ENCODE assay signal across 32 mouse cellular contexts in the genomic region with DNA sequence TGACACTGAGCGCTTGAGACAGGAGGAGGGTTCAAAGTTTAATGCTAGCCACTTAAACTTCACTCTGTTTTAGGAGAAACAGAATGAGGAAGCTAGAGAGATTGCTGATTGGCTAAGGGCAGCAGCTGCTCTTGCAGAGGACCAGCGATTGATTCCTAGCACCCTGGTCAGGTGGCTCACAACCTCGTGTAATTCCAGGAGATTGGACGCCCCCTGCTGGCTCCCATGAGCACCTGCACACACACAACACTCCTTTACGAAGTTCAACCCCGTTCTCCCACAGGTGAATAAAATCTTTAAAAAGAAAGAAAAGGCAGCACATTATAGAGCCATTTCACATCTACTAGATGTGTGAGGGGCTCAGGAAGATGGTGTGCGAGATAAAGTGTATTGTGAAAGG. TPM values are rescaled to one million over a fixed set of nuclear protein-coding genes. Genes with fewer than 3 reads are reported as not detected.
A peak's percentile ranks its signal among the peaks of the same experiment; 100 is the strongest.
DNase-seq lines count a peak whose midpoint lies in the region; ATAC-seq and TF ChIP-seq lines count a peak whose summit lies in the region.
"Had no signal": no experiment of that assay in that cellular context is flagged by ENCODE, and none has a peak within 500 bp of the region (broad histone marks: within the 10 kb centered on the region; RNA-seq: fewer than 3 reads in every experiment).

No protein-coding gene starts in this region.

- no peaks in the 10 kb centered on the region for H3K27me3 ChIP-seq in kidney, adult 2 months (replicated peaks; ENCODE audit: control insufficient read depth, insufficient read depth, low read length)
- H3K27me3 ChIP-seq in midbrain, embryonic 11.5 days (ENCODE audit: control insufficient read depth, insufficient read depth, low read length), result no peaks in the 10 kb centered on the region
- no peaks in the 10 kb centered on the region for H3K27me3 ChIP-seq in midbrain, embryonic 14.5 days (ENCODE audit: control insufficient read depth, insufficient read depth, low read length)
- no peaks in the 10 kb centered on the region for H3K27me3 ChIP-seq in MEL (ENCODE audit: control insufficient read depth in 1 of 2, insufficient read depth in 2 of 2, low read length in 2 of 2)
- H3K27me3 ChIP-seq: embryonic facial prominence, embryonic 15.5 days; forebrain, embryonic 12.5 days; heart, embryonic 12.5 days; hindbrain, embryonic 13.5 days; limb, embryonic 15.5 days; midbrain, embryonic 15.5 days; neural tube, embryonic 15.5 days; stomach, embryonic 15.5 days had no signal

- no peak overlapping the region for H3K27ac ChIP-seq in kidney, adult 2 months (ENCODE audit: insufficient read depth, low read depth, low read length)
- no peak overlapping the region for H3K27ac ChIP-seq in midbrain, embryonic 11.5 days (ENCODE audit: low read depth, low read length)
- H3K27ac ChIP-seq in midbrain, embryonic 14.5 days (replicated peaks; ENCODE audit: low read depth, low read length), result no peak overlapping the region
- no peak overlapping the region for H3K27ac ChIP-seq in MEL (ENCODE audit: control insufficient read depth, low read depth, low read length)
- H3K27ac ChIP-seq: embryonic facial prominence, embryonic 15.5 days; forebrain, embryonic 12.5 days; hindbrain, embryonic 13.5 days; limb, embryonic 10.5 days; limb, embryonic 15.5 days; macrophage; midbrain, embryonic 15.5 days; neural tube, embryonic 15.5 days; stomach, embryonic 15.5 days had no signal

- peaks cover 4% of the 10 kb centered on the region for H3K4me1 ChIP-seq in kidney, adult 2 months (ENCODE audit: control insufficient read depth, insufficient read depth, low read length)
- no peaks in the 10 kb centered on the region for H3K4me1 ChIP-seq in midbrain, embryonic 11.5 days (ENCODE audit: control insufficient read depth, insufficient read depth, low read length)
- H3K4me1 ChIP-seq in midbrain, embryonic 14.5 days (ENCODE audit: control insufficient read depth, insufficient read depth, low read length), result no peaks in the 10 kb centered on the region
- H3K4me1 ChIP-seq in MEL (ENCODE audit: control insufficient read depth in 1 of 2, insufficient read depth in 2 of 2, low read length in 2 of 2), result no peaks in the 10 kb centered on the region
- H3K4me1 ChIP-seq: embryonic facial prominence, embryonic 15.5 days; forebrain, embryonic 12.5 days; heart, embryonic 12.5 days; hindbrain, embryonic 13.5 days; limb, embryonic 10.5 days; midbrain, embryonic 15.5 days; stomach, embryonic 15.5 days had no signal

- TF ChIP-seq POLR2A in kidney, adult 2 months (IDR thresholded peaks at IDR 0.05; ENCODE audit: low read depth, low read length), result no peak
- no peak for TF ChIP-seq POLR2A in MEL (IDR thresholded peaks at IDR 0.05; ENCODE audit: control insufficient read depth in 1 of 2, insufficient read depth in 1 of 2, low read depth in 1 of 2, low read length in 2 of 2, poor library complexity in 1 of 2)

- H3K4me2 ChIP-seq in midbrain, embryonic 11.5 days, result no peak overlapping the region
- H3K4me2 ChIP-seq in midbrain, embryonic 14.5 days (ENCODE audit: low read length), result no peak overlapping the region
- H3K4me2 ChIP-seq: embryonic facial prominence, embryonic 15.5 days; forebrain, embryonic 12.5 days; heart, embryonic 12.5 days; hindbrain, embryonic 13.5 days; limb, embryonic 15.5 days; midbrain, embryonic 15.5 days; neural tube, embryonic 15.5 days; stomach, embryonic 15.5 days had no signal

- H3K79me2 ChIP-seq in MEL (ENCODE audit: control insufficient read depth, insufficient read depth, low read length, poor library complexity), result no peaks in the 10 kb centered on the region

- no peak; the same call in 1 of the 2 replicates for TF ChIP-seq RAD21 in MEL (IDR thresholded peaks at IDR 0.05; ENCODE audit: low read depth, low read length)

- H3K9ac ChIP-seq in midbrain, embryonic 11.5 days (ENCODE audit: low read length), result no peak overlapping the region
- no peak overlapping the region for H3K9ac ChIP-seq in midbrain, embryonic 14.5 days (replicated peaks; ENCODE audit: low read length)
- no peak overlapping the region for H3K9ac ChIP-seq in MEL (ENCODE audit: control insufficient read depth, low read depth, low read length, poor library complexity, severe bottlenecking)
- H3K9ac ChIP-seq: embryonic facial prominence, embryonic 15.5 days; forebrain, embryonic 12.5 days; heart, embryonic 12.5 days; hindbrain, embryonic 13.5 days; limb, embryonic 15.5 days; midbrain, embryonic 15.5 days; neural tube, embryonic 15.5 days; stomach, embryonic 15.5 days had no signal

- H3K4me3 ChIP-seq in kidney, adult 2 months (ENCODE audit: insufficient read depth, low read depth, low read length), result no peak overlapping the region
- H3K4me3 ChIP-seq in midbrain, embryonic 11.5 days (ENCODE audit: low read depth, low read length), result no peak overlapping the region
- no peak overlapping the region for H3K4me3 ChIP-seq in midbrain, embryonic 14.5 days (replicated peaks; ENCODE audit: low read depth, low read length)
- no peak overlapping the region for H3K4me3 ChIP-seq in MEL (ENCODE audit: control insufficient read depth in 1 of 2, insufficient read depth in 1 of 2, low read depth in 2 of 2, low read length in 2 of 2)
- H3K4me3 ChIP-seq: embryonic facial prominence, embryonic 15.5 days; forebrain, embryonic 12.5 days; heart, embryonic 12.5 days; hindbrain, embryonic 13.5 days; limb, embryonic 10.5 days; limb, embryonic 15.5 days; midbrain, embryonic 15.5 days; neural tube, embryonic 15.5 days; stomach, embryonic 15.5 days had no signal

- no peaks in the 10 kb centered on the region; the same call in 1 of the 2 replicates for H3K9me3 ChIP-seq in midbrain, embryonic 11.5 days (ENCODE audit: control insufficient read depth, low read length)
- no peaks in the 10 kb centered on the region for H3K9me3 ChIP-seq in midbrain, embryonic 14.5 days (ENCODE audit: control insufficient read depth, low read length)
- H3K9me3 ChIP-seq in MEL (replicated peaks; ENCODE audit: insufficient read depth, low read length), result no peaks in the 10 kb centered on the region
- H3K9me3 ChIP-seq: embryonic facial prominence, embryonic 15.5 days; forebrain, embryonic 12.5 days; heart, embryonic 12.5 days; limb, embryonic 10.5 days; limb, embryonic 15.5 days; midbrain, embryonic 15.5 days; neural tube, embryonic 15.5 days; stomach, embryonic 15.5 days had no signal

- no peak for ATAC-seq in midbrain, embryonic 11.5 days (ENCODE audit: low FRiP score)
- ATAC-seq in midbrain, embryonic 14.5 days (ENCODE audit: low FRiP score, low TSS enrichment), result no peak
- ATAC-seq: midbrain, embryonic 15.5 days had no signal

- TF ChIP-seq EP300 in MEL (IDR thresholded peaks at IDR 0.05; ENCODE audit: low read depth in 1 of 2, low read length in 2 of 2), result no peak

- WGBS in kidney, adult 2 months, result 94% methylated on average over 7 of the region's 7 CpGs
- 93% methylated on average over 7 of the region's 7 CpGs for WGBS in midbrain, embryonic 11.5 days
- WGBS in midbrain, embryonic 14.5 days, result 92% methylated on average over 7 of the region's 7 CpGs

- H3K36me3 ChIP-seq in kidney, adult 2 months (ENCODE audit: control insufficient read depth, insufficient read depth, low read length), result no peaks in the 10 kb centered on the region
- H3K36me3 ChIP-seq in midbrain, embryonic 11.5 days (ENCODE audit: control insufficient read depth, insufficient read depth, low read length), result no peaks in the 10 kb centered on the region
- H3K36me3 ChIP-seq in midbrain, embryonic 14.5 days (ENCODE audit: control insufficient read depth, insufficient read depth, low read length), result no peaks in the 10 kb centered on the region
- peaks cover 0 to 2% of the 10 kb centered on the region in 2 experiments; a peak in 1 of 4 replicates for H3K36me3 ChIP-seq in MEL (ENCODE audit: control insufficient read depth in 1 of 2, insufficient read depth in 2 of 2, low read length in 2 of 2)
- H3K36me3 ChIP-seq: midbrain, embryonic 15.5 days; neural tube, embryonic 15.5 days; stomach, embryonic 15.5 days had no signal

- DNase-seq in kidney, adult 2 months, result no peak
- no peak for DNase-seq in kidney, postnatal 14 days
- peak; percentile 47 for DNase-seq in midbrain, embryonic 11.5 days (ENCODE audit: low spot score, missing footprints)
- no peak for DNase-seq in midbrain, embryonic 14.5 days
- DNase-seq in MEL (ENCODE audit: low read depth, low spot score), result peak; percentile 36
- DNase-seq in induced T-regulatory cell, adult 2 months (ENCODE audit: low read depth), result peak; percentile 13
- no peak for DNase-seq in urinary bladder, adult 18-20 months (ENCODE audit: low spot score in 2 of 2)
- DNase-seq: adrenal gland, postnatal 25 days; B cell, adult 2 months; cerebellum, adult 18-20 months; cerebellum, postnatal 10 days; gastrocnemius, postnatal 25 days; heart, adult 18-20 months; heart, postnatal 4 days; kidney, adult 18-20 months; kidney, postnatal 4 days; layer of hippocampus, adult 9-11 months; lung, adult 2 months; lung, postnatal 10 days; right cerebral cortex, postnatal 25 days; thymus, adult 18-20 months; thymus, postnatal 25 days had no signal

- 0 out of 2 replicates have a peak, but pooled peaks have one; percentile 5 for TF ChIP-seq CTCF in kidney, adult 2 months (conservative IDR thresholded peaks at IDR 0.05; ENCODE audit: insufficient read depth, insufficient read length, low read depth, low read length)
- TF ChIP-seq CTCF in MEL (IDR thresholded peaks at IDR 0.05 in 2 of 3, conservative IDR thresholded peaks at IDR 0.05 in 1 of 3; ENCODE audit: control insufficient read depth in 1 of 3, insufficient read depth in 1 of 3, low read depth in 2 of 3, low read length in 3 of 3, poor library complexity in 1 of 3, severe bottlenecking in 1 of 3), result peak; percentile 35 to 56 (median 49)

TF ChIP-seq in MEL, 35 proteins besides CTCF, POLR2A, EP300 and RAD21:
- TF ChIP-seq USF1 (IDR thresholded peaks at IDR 0.05; ENCODE audit: low read depth, low read length) (0 out of 2 replicates have a peak, but pooled peaks have one; percentile 17), GATA1 (IDR thresholded peaks at IDR 0.05; ENCODE audit: low read depth, low read length) (no peak), POLR2AphosphoS2 (IDR thresholded peaks at IDR 0.05; ENCODE audit: low read length) (no peak)

RNA-seq across cellular contexts. Expression of gene Nol11, which starts 56.5 kb away (rescaled TPM):
- 7.1 and 7.7 TPM in 2 replicates for polyA plus RNA-seq in kidney, adult 2 months (2012; rRNA removed)
- polyA plus RNA-seq in midbrain, embryonic 11.5 days (2014; fragmentation: Nextera tagmentation; extraction: Ambion mirVana), result 68.3 and 76.1 TPM in 2 replicates
- 43.3 and 57.7 TPM in 2 replicates for polyA plus RNA-seq in midbrain, embryonic 14.5 days (2014; fragmentation: Nextera tagmentation; extraction: Ambion mirVana)
- total RNA-seq in MEL (2012; rRNA removed), result 98.9 and 110 TPM in 2 replicates
- 10 to 100 TPM; 58.5 to 93.8 TPM for polyA plus RNA-seq in MEL (2012; ENCODE audit: insufficient read depth in 1 of 2, insufficient read length in 2 of 2, low read depth in 1 of 2, low replicate concordance in 2 of 2, missing spikeins in 1 of 2)

Comparison
In these comparisons a context has a peak if more than half of its experiments do, and no peak if none do; other contexts are left out.
1. DNase-seq: peak in midbrain, embryonic 11.5 days (single experiment), MEL (single experiment) and induced T-regulatory cell, adult 2 months (single experiment); none in kidney, adult 2 months (single experiment), kidney, postnatal 14 days (single experiment), midbrain, embryonic 14.5 days (single experiment) and urinary bladder, adult 18-20 months (0 of 2).